Mouse (Mus musculus): Measurements from ENCODE around the gene Gm37240. TPM values are rescaled to one million over a fixed set of nuclear protein-coding genes. Genes with fewer than 3 reads are reported as not detected.

Gm37240 gene
- polyA plus RNA-seq, 1 experiment from 2014 or later: 3.3 TPM

- no peak for TF ChIP-seq CTCF (IDR thresholded peaks at IDR 0.05; ENCODE audit: low read depth)
- no peak for ATAC-seq
- Histone ChIP-seq H3K4me1 (replicated peaks; ENCODE audit: control insufficient read depth, insufficient read depth, low read length) (no peaks in the 10 kb centered on the region), H3K27me3 (replicated peaks; ENCODE audit: control insufficient read depth, insufficient read depth, low read length) (no peaks in the 10 kb centered on the region), H3K4me3 (ENCODE audit: low read depth, low read length) (no peak overlapping the region), H3K27ac (ENCODE audit: low read depth, low read length) (no peak overlapping the region), H3K36me3 (ENCODE audit: control insufficient read depth, insufficient read depth) (peaks cover 17% of the 10 kb centered on the region), H3K9me3 (ENCODE audit: control insufficient read depth) (no peaks in the 10 kb centered on the region), H3K9ac (ENCODE audit: low read depth, low read length) (no peak overlapping the region), H3K4me2 (replicated peaks; ENCODE audit: low read depth) (no peak overlapping the region)
- WGBS: 79% methylated on average over 5 of the region's 5 CpGs
These were observed 915.8 kb downstream of the Gm37240 start for GRCm38 (mm10) chr3:84971561-84971960.

- TF ChIP-seq CTCF (IDR thresholded peaks at IDR 0.05; ENCODE audit: low read depth): no peak
- Histone ChIP-seq H3K4me2 (replicated peaks; ENCODE audit: low read depth) (no peak overlapping the region), H3K4me1 (replicated peaks; ENCODE audit: control insufficient read depth, insufficient read depth, low read length) (no peaks in the 10 kb centered on the region), H3K9ac (ENCODE audit: low read depth, low read length) (no peak overlapping the region), H3K27ac (ENCODE audit: low read depth, low read length) (no peak overlapping the region), H3K4me3 (ENCODE audit: low read depth, low read length) (no peak overlapping the region), H3K36me3 (ENCODE audit: control insufficient read depth, insufficient read depth) (peaks cover 19% of the 10 kb centered on the region), H3K27me3 (replicated peaks; ENCODE audit: control insufficient read depth, insufficient read depth, low read length) (no peaks in the 10 kb centered on the region), H3K9me3 (ENCODE audit: control insufficient read depth) (no peaks in the 10 kb centered on the region)
- ATAC-seq: no peak
- 87% methylated on average over 4 of the region's 4 CpGs for WGBS
These were observed 920.0 kb downstream of the Gm37240 start for GRCm38 (mm10) chr3:84967364-84967763.

GRCm38 (mm10) chr3:84965156-84965555 is 922.2 kb downstream of the Gm37240 start:
- H3K4me1 ChIP-seq (replicated peaks; ENCODE audit: control insufficient read depth, insufficient read depth, low read length): no peaks in the 10 kb centered on the region
- no peak overlapping the region for H3K4me2 ChIP-seq (replicated peaks; ENCODE audit: low read depth)
- peaks cover 12% of the 10 kb centered on the region for H3K36me3 ChIP-seq (ENCODE audit: control insufficient read depth, insufficient read depth)
- no peaks in the 10 kb centered on the region for H3K27me3 ChIP-seq (replicated peaks; ENCODE audit: control insufficient read depth, insufficient read depth, low read length)
- H3K9me3 ChIP-seq (ENCODE audit: control insufficient read depth): no peaks in the 10 kb centered on the region
- TF ChIP-seq CTCF (IDR thresholded peaks at IDR 0.05; ENCODE audit: low read depth): no peak
- no peak for ATAC-seq
- no peak overlapping the region for H3K4me3 ChIP-seq (ENCODE audit: low read depth, low read length)
- no peak overlapping the region for H3K27ac ChIP-seq (ENCODE audit: low read depth, low read length)
- no peak overlapping the region for H3K9ac ChIP-seq (ENCODE audit: low read depth, low read length)
- 94% methylated on average over 5 of the region's 5 CpGs for WGBS

- no peaks in the 10 kb centered on the region for H3K4me1 ChIP-seq (replicated peaks; ENCODE audit: control insufficient read depth, insufficient read depth, low read length)
- 81% methylated on average over 4 of the region's 4 CpGs for WGBS
- no peak overlapping the region for H3K4me3 ChIP-seq (ENCODE audit: low read depth, low read length)
- H3K27ac ChIP-seq (ENCODE audit: low read depth, low read length): no peak overlapping the region
- no peak for ATAC-seq
- no peaks in the 10 kb centered on the region for H3K9me3 ChIP-seq (ENCODE audit: control insufficient read depth)
- TF ChIP-seq CTCF (IDR thresholded peaks at IDR 0.05; ENCODE audit: low read depth): 0 out of 2 replicates have a peak, but pooled peaks have one; percentile 3
- H3K9ac ChIP-seq (ENCODE audit: low read depth, low read length): no peak overlapping the region
- H3K36me3 ChIP-seq (ENCODE audit: control insufficient read depth, insufficient read depth): 0 out of 2 replicates have a peak, but pooled peaks cover 3% of the 10 kb centered on the region
- no peak overlapping the region for H3K4me2 ChIP-seq (replicated peaks; ENCODE audit: low read depth)
- no peaks in the 10 kb centered on the region for H3K27me3 ChIP-seq (replicated peaks; ENCODE audit: control insufficient read depth, insufficient read depth, low read length)
These were observed 931.5 kb downstream of the Gm37240 start for GRCm38 (mm10) chr3:84955857-84956256.

GRCm38 (mm10) chr3:84955011-84955775 is 932.1 kb downstream of the Gm37240 start:
- 0 out of 2 replicates have a peak, but pooled peaks cover 3% of the 10 kb centered on the region for H3K36me3 ChIP-seq (ENCODE audit: control insufficient read depth, insufficient read depth)
- ATAC-seq: no peak
- TF ChIP-seq CTCF (IDR thresholded peaks at IDR 0.05; ENCODE audit: low read depth): no peak
- H3K27ac ChIP-seq (ENCODE audit: low read depth, low read length): no peak overlapping the region
- no peaks in the 10 kb centered on the region for H3K4me1 ChIP-seq (replicated peaks; ENCODE audit: control insufficient read depth, insufficient read depth, low read length)
- 90% methylated on average over 8 of the region's 8 CpGs for WGBS
- H3K9ac ChIP-seq (ENCODE audit: low read depth, low read length): no peak overlapping the region
- H3K9me3 ChIP-seq (ENCODE audit: control insufficient read depth): no peaks in the 10 kb centered on the region
- H3K4me3 ChIP-seq (ENCODE audit: low read depth, low read length): no peak overlapping the region
- no peaks in the 10 kb centered on the region for H3K27me3 ChIP-seq (replicated peaks; ENCODE audit: control insufficient read depth, insufficient read depth, low read length)
- no peak overlapping the region for H3K4me2 ChIP-seq (replicated peaks; ENCODE audit: low read depth)

GRCm38 (mm10) chr3:84952585-84953187 is 934.6 kb downstream of the Gm37240 start:
- H3K4me1 ChIP-seq (replicated peaks; ENCODE audit: control insufficient read depth, insufficient read depth, low read length): no peaks in the 10 kb centered on the region
- peak overlapping the region; percentile 63 for H3K4me2 ChIP-seq (replicated peaks; ENCODE audit: low read depth)
- no peak for ATAC-seq
- H3K9me3 ChIP-seq (ENCODE audit: control insufficient read depth): no peaks in the 10 kb centered on the region
- no peaks in the 10 kb centered on the region for H3K36me3 ChIP-seq (ENCODE audit: control insufficient read depth, insufficient read depth)
- H3K27ac ChIP-seq (ENCODE audit: low read depth, low read length): peak overlapping the region; percentile 50; the same call in 1 of the 2 replicates
- no peaks in the 10 kb centered on the region for H3K27me3 ChIP-seq (replicated peaks; ENCODE audit: control insufficient read depth, insufficient read depth, low read length)
- no peak for TF ChIP-seq CTCF (IDR thresholded peaks at IDR 0.05; ENCODE audit: low read depth)
- no peak overlapping the region for H3K9ac ChIP-seq (ENCODE audit: low read depth, low read length)
- peak overlapping the region; percentile 37 for H3K4me3 ChIP-seq (ENCODE audit: low read depth, low read length)
- WGBS: 58% methylated on average over 7 of the region's 7 CpGs

Measured in intestine, postnatal 0 days (tissue).